Mouse (Mus musculus) bone marrow, adult 2 months (tissue): ENCODE measurements around the gene Chrna1.

Source experiments
- CTCF ChIP-seq: fragments of 200-500 bp; IDR thresholded peaks from 2 replicates; pipeline ENCODE4 v1.5.1; 2011; ENCODE audit warnings: low read length, control low read depth; ENCODE audit not compliant: control insufficient read depth, insufficient read depth
- POLR2A ChIP-seq: fragments of 200-500 bp; IDR thresholded peaks from 2 replicates; pipeline ENCODE4 v1.6.1; 2011; ENCODE audit warnings: low read depth, mild to moderate bottlenecking, control low read depth, low read length, borderline replicate concordance; ENCODE audit not compliant: control insufficient read depth

GRCm38 (mm10) chr2:73579168-73579567, 970 bp downstream of the Chrna1 start:
- no peak for TF ChIP-seq POLR2A
- TF ChIP-seq CTCF = no peak
